Mouse (Mus musculus) lung, adult 2 months (tissue): ENCODE data around the gene Ppm1e.

Experiments used
- CTCF ChIP-seq: fragments of 200-500 bp; IDR thresholded peaks from 2 replicates; pipeline ENCODE4 v1.5.1; 2011; ENCODE audit warnings: mild to moderate bottlenecking, low read length, control low read depth; ENCODE audit not compliant: insufficient read depth
- POLR2A ChIP-seq: fragments of 200-500 bp; IDR thresholded peaks from 2 replicates; pipeline ENCODE4 v1.6.1; 2011; ENCODE audit warnings: low read depth, mild to moderate bottlenecking, control low read depth, low read length, borderline replicate concordance; ENCODE audit errors: extremely low read depth

DNA sequence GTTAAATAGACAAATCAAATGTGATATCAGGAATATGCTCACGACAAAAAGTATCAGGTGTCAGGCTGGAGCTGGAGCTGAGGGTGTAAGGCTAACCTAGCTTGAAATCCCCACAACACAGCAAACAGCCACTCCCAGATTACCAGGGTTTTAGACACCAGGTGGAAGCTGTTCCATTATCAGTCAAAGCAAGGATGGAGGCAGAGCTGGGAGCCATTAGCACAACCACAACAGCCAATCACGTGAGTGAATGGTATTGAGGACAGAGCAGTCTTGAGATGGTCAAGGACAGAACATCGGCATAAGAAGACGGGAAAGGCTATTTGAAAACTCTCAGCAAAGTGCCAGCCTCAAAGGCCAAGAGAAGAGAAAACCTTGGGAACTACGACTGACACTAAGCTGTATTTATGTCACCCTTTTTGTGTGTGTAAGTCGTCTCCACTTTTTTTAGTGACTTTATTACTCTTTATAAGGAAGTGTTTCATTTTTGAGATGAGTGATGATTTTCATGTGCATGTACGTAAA lies 5.1 kb downstream of the Ppm1e start:
- TF ChIP-seq POLR2A (no peak), CTCF (no peak)
